Mouse (Mus musculus) midbrain, embryonic 10.5 days (tissue): ENCODE data around the gene H60c. TPM values are rescaled to one million over a fixed set of nuclear protein-coding genes. Genes with fewer than 3 reads are reported as not detected.
"Not testable (repeated sequence)": the region's sequence is repeated elsewhere in the genome, so short reads cannot be mapped to it uniquely, and the experiment has no call there.

Experiments used
- DNase-seq: peaks from one replicate; pipeline ENCODE4 v3.0.0-alpha.2; 2017; ENCODE audit warnings: low spot score
- H3K27ac ChIP-seq: fragments of 300-500 bp; sonication (generic); replicated peaks from 2 replicates; pipeline ENCODE4 v1.5.1; 2016; ENCODE audit warnings: mild to moderate bottlenecking
- H3K27me3 ChIP-seq: fragments of 300-500 bp; sonication (generic); 2 replicates; pipeline ENCODE4 v1.6.1; 2016; ENCODE audit warnings: low read depth, mild to moderate bottlenecking; ENCODE audit not compliant: poor library complexity, severe bottlenecking
- H3K36me3 ChIP-seq: fragments of 300-500 bp; sonication (generic); 2 replicates; pipeline ENCODE4 v1.6.1; 2016; ENCODE audit warnings: mild to moderate bottlenecking, moderate library complexity
- H3K4me1 ChIP-seq: fragments of 300-500 bp; sonication (generic); 2 replicates; pipeline ENCODE4 v1.6.1; 2016
- H3K4me3 ChIP-seq: fragments of 300-500 bp; sonication (generic); 2 replicates; pipeline ENCODE4 v1.5.1; 2016; ENCODE audit warnings: mild to moderate bottlenecking, moderate library complexity
- H3K9me3 ChIP-seq: fragments of 300-500 bp; sonication (generic); replicated peaks from 2 replicates; pipeline ENCODE4 v1.6.1; 2016; ENCODE audit warnings: mild to moderate bottlenecking
- WGBS: fragments of 180-500 bp; shearing (Covaris S2); methylation state at CpG from one replicate; pipeline ENCODE4 v1.1.7; 2016; 5-methylcytosine and 5-hydroxymethylcytosine counted together
- polyA plus RNA-seq: library from polyadenylated mRNA; unstranded; fragments of >200 nt; fragmentation: Nextera tagmentation; extraction: Ambion mirVana; gene quantifications from 2 replicates; pipeline ENCODE4 v1.2.1, GENCODE M21; 2016

H60c gene
- not detected in 2 replicates for polyA plus RNA-seq

DNA sequence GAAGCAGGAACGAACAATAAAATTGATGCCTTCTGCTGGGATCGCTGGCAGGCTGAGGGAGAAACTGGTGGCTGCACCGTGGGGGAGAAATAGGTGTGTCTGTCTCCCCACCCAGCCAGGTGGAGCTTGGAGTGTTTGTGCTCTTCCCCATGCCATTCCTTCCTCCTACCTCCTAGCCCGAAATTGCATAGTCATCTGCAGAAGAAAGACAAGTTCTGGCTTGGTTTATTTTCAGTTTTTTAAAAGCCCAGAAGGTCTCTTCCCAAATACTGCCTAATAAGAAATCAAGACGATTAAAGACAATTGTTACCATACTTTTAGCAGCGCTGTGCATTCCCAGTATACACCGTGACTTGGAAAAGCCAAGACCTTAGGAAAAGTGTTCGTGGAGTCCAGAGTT lies at the start of gene H60c:
H60c (minus strand) TSS at position 101 of the 400 bp plus-strand sequence.
- Histone ChIP-seq H3K4me3 (no peak within 1 kb of the TSS), H3K27ac (no peak within 1 kb of the TSS), H3K36me3 (no peaks in the 10 kb centered on the region), H3K27me3 (no peaks in the 10 kb centered on the region), H3K9me3 (peaks cover 30% of the 10 kb centered on the region; the same call in 1 of the 2 replicates), H3K4me1 (no peaks in the 10 kb centered on the region)
- 82% methylated on average over 8 of the region's 8 CpGs for WGBS
- no peak for DNase-seq

DNA sequence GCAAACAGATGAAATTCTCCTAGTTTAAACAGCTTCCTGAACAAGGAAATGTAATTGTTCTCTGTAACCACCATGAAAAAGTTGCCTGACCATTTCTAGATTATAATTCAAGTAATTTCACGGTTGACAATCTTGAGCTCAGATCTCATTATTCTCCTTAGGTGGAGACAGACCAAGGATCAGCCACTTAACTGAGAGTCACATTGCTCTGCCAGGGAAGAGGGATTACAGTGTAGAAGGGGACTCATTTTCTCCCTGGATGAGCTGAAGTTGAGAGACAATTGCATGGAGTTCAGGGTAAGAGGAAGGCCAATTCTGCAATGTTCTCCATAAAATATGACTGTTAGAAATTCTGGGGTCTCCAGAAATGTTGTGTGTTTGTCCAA lies 41.2 kb upstream of the H60c start:
- Histone ChIP-seq H3K36me3 (no peaks in the 10 kb centered on the region), H3K9me3 (peaks cover 27% of the 10 kb centered on the region; the same call in 1 of the 2 replicates), H3K4me3 (no peak overlapping the region), H3K4me1 (no peaks in the 10 kb centered on the region), H3K27ac (no peak overlapping the region), H3K27me3 (no peaks in the 10 kb centered on the region)
- no peak for DNase-seq
- 84% methylated on average over 1 of the region's 1 CpGs for WGBS

DNA sequence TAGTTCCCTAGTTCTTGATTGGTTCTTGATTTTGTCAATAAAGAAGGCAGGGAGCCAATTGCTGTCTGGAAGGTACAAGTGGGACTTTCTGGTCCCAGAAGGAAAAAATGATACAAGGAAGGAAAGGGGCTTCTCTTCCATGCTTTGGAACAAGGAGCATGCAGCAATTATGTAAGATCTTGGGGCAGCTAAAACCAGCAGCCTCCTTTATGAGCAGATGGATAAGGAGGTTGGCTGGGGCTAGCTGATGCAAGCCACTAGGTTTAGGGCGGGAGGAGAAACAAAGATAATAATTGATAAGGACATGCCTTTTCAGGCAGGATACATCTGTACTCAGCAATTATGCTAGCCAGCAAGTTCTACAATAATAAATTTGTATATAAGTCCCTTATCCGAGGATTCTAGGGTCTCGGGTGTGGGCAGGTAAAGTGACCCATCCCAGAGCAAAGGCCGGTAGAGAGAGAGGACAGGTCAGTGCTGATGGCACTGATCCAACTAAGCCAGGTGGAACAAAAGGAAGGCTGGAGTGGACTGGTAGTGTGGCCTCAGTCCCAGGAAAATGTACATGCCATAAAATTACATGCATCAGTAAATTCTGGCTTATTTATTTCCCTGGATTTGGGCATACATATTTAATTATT lies 40.7 kb upstream of the H60c start:
- Histone ChIP-seq H3K27me3 (no peaks in the 10 kb centered on the region), H3K4me3 (no peak overlapping the region), H3K27ac (no peak overlapping the region), H3K9me3 (peaks cover 28% of the 10 kb centered on the region), H3K4me1 (no peaks in the 10 kb centered on the region), H3K36me3 (no peaks in the 10 kb centered on the region)
- WGBS: 84% methylated on average over 4 of the region's 4 CpGs
- DNase-seq: no peak

- no peak for DNase-seq
- no peak overlapping the region for H3K4me3 ChIP-seq
- no peaks in the 10 kb centered on the region for H3K4me1 ChIP-seq
- H3K27ac ChIP-seq: no peak overlapping the region
- 81% methylated on average over 2 of the region's 2 CpGs for WGBS
- H3K36me3 ChIP-seq: no peaks in the 10 kb centered on the region
- H3K9me3 ChIP-seq: peaks cover 33% of the 10 kb centered on the region
- H3K27me3 ChIP-seq: no peaks in the 10 kb centered on the region
Measured at GRCm38 (mm10) chr10:3307752-3308151, 40.2 kb upstream of the H60c start.

GRCm38 (mm10) chr10:3293969-3294368 lies 26.4 kb upstream of the H60c start:
- no peaks in the 10 kb centered on the region for H3K4me1 ChIP-seq
- H3K36me3 ChIP-seq: no peaks in the 10 kb centered on the region
- H3K4me3 ChIP-seq: no peak overlapping the region
- DNase-seq: no peak
- 68% methylated on average over 2 of the region's 2 CpGs for WGBS
- no peak overlapping the region for H3K27ac ChIP-seq
- no peaks in the 10 kb centered on the region for H3K27me3 ChIP-seq
- H3K9me3 ChIP-seq: peaks cover 21% of the 10 kb centered on the region

DNA sequence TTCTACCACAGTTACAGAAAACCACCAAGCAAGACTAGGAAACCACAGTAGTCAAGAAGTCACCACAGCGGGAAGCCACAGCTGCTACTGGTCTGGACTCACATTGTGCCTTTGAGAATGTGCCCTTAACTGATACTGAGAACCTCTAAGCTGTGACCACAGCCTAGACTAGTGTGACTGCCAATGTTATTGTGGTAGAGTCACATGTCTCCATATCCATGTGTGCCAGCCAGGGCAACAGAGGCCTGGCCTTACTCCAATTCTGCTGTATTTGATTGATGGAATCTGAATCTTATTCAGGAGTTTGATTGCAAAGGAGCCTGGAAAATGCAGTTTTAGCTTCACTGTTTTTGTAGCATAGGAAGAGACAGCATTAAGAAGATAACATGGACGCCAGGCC lies 13.5 kb upstream of the H60c start:
- no peaks in the 10 kb centered on the region for H3K4me1 ChIP-seq
- no peak for DNase-seq
- no peak overlapping the region for H3K27ac ChIP-seq
- no peaks in the 10 kb centered on the region for H3K36me3 ChIP-seq
- H3K9me3 ChIP-seq: peaks cover 10% of the 10 kb centered on the region; the same call in 1 of the 2 replicates
- no peak overlapping the region for H3K4me3 ChIP-seq
- no peaks in the 10 kb centered on the region for H3K27me3 ChIP-seq
- WGBS: 85% methylated on average over 2 of the region's 2 CpGs

DNA sequence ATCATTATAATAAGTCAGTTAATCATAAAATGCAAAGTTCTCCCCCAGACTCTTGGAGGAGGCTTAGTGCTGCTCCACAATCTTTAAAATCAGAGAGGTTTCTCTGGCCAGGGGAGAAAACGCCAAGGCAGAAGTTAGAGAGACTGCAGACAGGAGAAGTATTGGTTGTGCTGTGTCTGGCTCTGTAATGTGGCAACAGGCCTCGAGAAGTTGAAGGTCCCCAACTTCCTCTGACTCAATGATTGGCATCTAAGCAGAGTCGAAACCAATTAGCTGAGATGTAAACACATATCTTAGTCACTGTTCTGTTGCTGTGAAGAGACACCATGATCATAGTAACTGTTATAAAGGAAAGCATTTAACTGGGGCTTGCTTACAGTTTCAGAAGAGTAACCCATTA lies 6.5 kb upstream of the H60c start:
- Histone ChIP-seq H3K27me3 (no peaks in the 10 kb centered on the region), H3K27ac (no peak overlapping the region), H3K4me1 (no peaks in the 10 kb centered on the region), H3K4me3 (no peak overlapping the region), H3K36me3 (no peaks in the 10 kb centered on the region), H3K9me3 (peaks cover 20% of the 10 kb centered on the region; the same call in 1 of the 2 replicates)
- DNase-seq: no peak
- 79% methylated on average over 3 of the region's 3 CpGs for WGBS

- Histone ChIP-seq H3K27ac (no peak overlapping the region), H3K4me3 (no peak overlapping the region), H3K4me1 (no peaks in the 10 kb centered on the region), H3K36me3 (no peaks in the 10 kb centered on the region), H3K9me3 (peaks cover 37% of the 10 kb centered on the region; the same call in 1 of the 2 replicates), H3K27me3 (no peaks in the 10 kb centered on the region)
- DNase-seq: no peak
- 72% methylated on average over 3 of the region's 4 CpGs for WGBS
Measured at GRCm38 (mm10) chr10:3271036-3271435, 3.5 kb upstream of the H60c start.

DNA sequence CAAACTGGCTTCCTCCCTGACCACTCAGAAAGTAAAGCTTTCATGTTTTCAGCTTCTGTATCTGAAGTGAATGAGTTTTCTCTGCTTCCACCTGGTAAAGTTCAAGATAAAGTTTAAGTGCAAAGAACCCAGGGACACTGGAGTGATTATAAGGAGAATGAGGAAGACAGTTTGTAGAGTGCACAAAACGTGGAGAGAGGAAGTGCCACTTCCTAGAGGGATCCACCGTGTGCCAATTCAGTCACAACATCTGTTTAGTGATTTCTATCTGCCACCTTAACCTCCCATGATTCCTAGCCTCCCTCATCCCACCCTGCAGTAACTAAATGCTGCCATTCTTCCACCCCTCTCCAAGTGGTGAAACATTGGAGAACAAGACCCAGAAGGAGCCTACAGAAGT lies 842 bp downstream of the H60c start:
- Histone ChIP-seq H3K27ac (no peak overlapping the region), H3K9me3 (peaks cover 30% of the 10 kb centered on the region; the same call in 1 of the 2 replicates), H3K4me1 (no peaks in the 10 kb centered on the region), H3K27me3 (no peaks in the 10 kb centered on the region), H3K4me3 (no peak overlapping the region), H3K36me3 (no peaks in the 10 kb centered on the region)
- 77% methylated on average over 2 of the region's 2 CpGs for WGBS
- DNase-seq: no peak

GRCm38 (mm10) chr10:3262784-3263183 lies 4.8 kb downstream of the H60c start:
- Histone ChIP-seq H3K4me1 (no peaks in the 10 kb centered on the region), H3K9me3 (peaks cover 35% of the 10 kb centered on the region; the same call in 1 of the 2 replicates), H3K27ac (no peak overlapping the region), H3K27me3 (no peaks in the 10 kb centered on the region), H3K4me3 (no peak overlapping the region), H3K36me3 (no peaks in the 10 kb centered on the region)
- WGBS: 84% methylated on average over 2 of the region's 2 CpGs
- DNase-seq: no peak

- no peaks in the 10 kb centered on the region for H3K4me1 ChIP-seq
- no peaks in the 10 kb centered on the region for H3K36me3 ChIP-seq
- no peak overlapping the region for H3K4me3 ChIP-seq
- no peak overlapping the region for H3K27ac ChIP-seq
- 94% methylated on average over 3 of the region's 3 CpGs for WGBS
- DNase-seq: no peak
- H3K27me3 ChIP-seq: no peaks in the 10 kb centered on the region
- H3K9me3 ChIP-seq: peaks cover 27% of the 10 kb centered on the region; the same call in 1 of the 2 replicates
Measured at GRCm38 (mm10) chr10:3257391-3257790, 10.2 kb downstream of the H60c start.

GRCm38 (mm10) chr10:3238436-3238835 lies 29.1 kb downstream of the H60c start:
- not testable (repeated sequence) for H3K27ac ChIP-seq, H3K27me3 ChIP-seq, H3K4me3 ChIP-seq, DNase-seq, H3K36me3 ChIP-seq, H3K4me1 ChIP-seq
- peaks cover 35% of the 10 kb centered on the region for H3K9me3 ChIP-seq
- 85% methylated on average over 5 of the region's 5 CpGs for WGBS

DNA sequence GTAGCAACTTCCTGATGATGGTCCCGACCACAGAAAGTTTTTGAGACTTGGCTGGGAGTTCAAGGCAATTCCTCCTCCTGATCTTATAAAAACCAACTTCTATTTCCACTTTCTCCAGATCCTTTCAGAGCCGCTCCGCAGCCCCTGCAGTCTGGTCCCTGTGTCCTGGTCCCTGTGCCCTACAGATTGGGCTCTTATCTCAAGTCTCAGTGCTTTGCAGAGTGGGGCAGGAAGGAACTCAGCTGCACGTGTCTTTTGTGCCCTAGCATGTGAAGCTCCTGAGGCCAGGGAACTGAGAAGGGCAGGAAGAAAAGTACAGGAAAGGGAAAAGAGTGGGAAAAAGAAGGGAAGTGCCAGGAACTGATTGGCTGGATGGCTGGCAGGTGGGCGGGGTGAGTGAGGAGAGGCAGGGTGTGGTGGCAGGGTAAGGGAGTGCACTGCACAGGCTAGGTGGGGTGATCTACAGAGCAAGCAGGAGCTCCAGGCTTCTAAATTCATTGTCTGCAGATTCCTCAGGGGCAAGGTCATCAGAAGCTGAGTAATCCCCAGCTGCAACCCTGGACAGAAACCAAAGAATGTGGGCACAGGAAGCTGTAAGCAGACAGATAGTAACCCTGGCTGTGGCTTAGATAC lies 30.8 kb downstream of the H60c start:
- DNase-seq: no peak
- 69% methylated on average over 5 of the region's 5 CpGs for WGBS
- Histone ChIP-seq H3K4me3 (no peak overlapping the region), H3K9me3 (peaks cover 38% of the 10 kb centered on the region), H3K27me3 (no peaks in the 10 kb centered on the region), H3K4me1 (no peaks in the 10 kb centered on the region), H3K27ac (no peak overlapping the region), H3K36me3 (no peaks in the 10 kb centered on the region)
